Mouse (Mus musculus) CH12.LX (cell line): ENCODE data around the gene Tbx1. TPM values are rescaled to one million over a fixed set of nuclear protein-coding genes. Genes with fewer than 3 reads are reported as not detected.

Source experiments
- DNase-seq: peaks from one replicate; pipeline ENCODE4 v3.0.0-alpha.2; 2013; ENCODE audit errors: extremely low read depth
- H3K27ac ChIP-seq: 2 replicates; pipeline ENCODE4 v1.5.1; 2012; ENCODE audit warnings: low read depth, mild to moderate bottlenecking, control low read depth, moderate library complexity; ENCODE audit not compliant: insufficient read depth
- H3K27me3 ChIP-seq: replicated peaks from 2 replicates; pipeline ENCODE3; 2012; ENCODE audit warnings: inconsistent platforms
- H3K36me3 ChIP-seq, 2 experiments: replicated peaks in 1 of 2; 2 replicates each; pipeline versions ENCODE3 to v1.6.1; 2012; ENCODE audit warnings: inconsistent platforms in 1 of 2, low read length in 1 of 2, mild to moderate bottlenecking in 1 of 2, mixed read lengths in 1 of 2, moderate library complexity in 1 of 2; ENCODE audit not compliant: control insufficient read depth in 1 of 2, insufficient read depth in 1 of 2
- H3K4me1 ChIP-seq, 2 experiments: 2 replicates each; pipeline ENCODE4 v1.6.1; 2012; ENCODE audit warnings: inconsistent platforms in 1 of 2, moderate library complexity in 1 of 2; ENCODE audit not compliant: insufficient read depth in 2 of 2, control insufficient read depth in 1 of 2
- H3K4me2 ChIP-seq: 2 replicates; pipeline ENCODE4 v1.6.1; 2012; ENCODE audit warnings: low read depth, mild to moderate bottlenecking, control low read depth; ENCODE audit not compliant: poor library complexity, insufficient read depth, severe bottlenecking
- H3K4me3 ChIP-seq, 3 experiments: fragments of 150-350 bp in 1 of 3; sonication (generic) in 1 of 3; replicated peaks in 1 of 3; 2 replicates each; pipeline versions ENCODE3 to v1.5.1; 2011 to 2012; ENCODE audit warnings: low read depth in 2 of 3, low read length in 2 of 3, mild to moderate bottlenecking in 2 of 3, moderate library complexity in 2 of 3, control low read depth in 1 of 3, improper control_type of control experiment in 1 of 3, inconsistent platforms in 1 of 3, mixed read lengths in 1 of 3; ENCODE audit not compliant: poor library complexity in 1 of 3
- H3K79me2 ChIP-seq: replicated peaks from 2 replicates; pipeline ENCODE4 v1.6.1; 2012; ENCODE audit warnings: mild to moderate bottlenecking, moderate library complexity; ENCODE audit not compliant: control insufficient read depth, poor library complexity, insufficient read depth, severe bottlenecking; ENCODE audit errors: extremely low read depth
- H3K9ac ChIP-seq: 2 replicates; pipeline ENCODE4 v1.6.1; 2012; ENCODE audit warnings: low read depth, mild to moderate bottlenecking, control low read depth, moderate library complexity; ENCODE audit not compliant: insufficient read depth
- H3K9me3 ChIP-seq: replicated peaks from 2 replicates; pipeline ENCODE3; 2012; ENCODE audit warnings: low read length, inconsistent platforms, mixed read lengths
- CHD1 ChIP-seq: IDR thresholded peaks from 2 replicates; pipeline ENCODE4 v1.6.1; 2012; ENCODE audit warnings: low read depth, low read length, improper control_type of control experiment, inconsistent platforms
- ELF1 ChIP-seq: IDR thresholded peaks from 2 replicates; pipeline ENCODE4 v1.6.1; 2014; ENCODE audit warnings: low read depth, mild to moderate bottlenecking, inconsistent platforms, low read length, improper control_type of control experiment
- GABPA ChIP-seq: IDR thresholded peaks from 2 replicates; pipeline ENCODE4 v1.6.1; 2012; ENCODE audit warnings: low read depth, low read length, improper control_type of control experiment, inconsistent platforms; ENCODE audit not compliant: insufficient replicate concordance
- JUND ChIP-seq: conservative IDR thresholded peaks from 2 replicates; pipeline ENCODE4 v1.6.1; 2011; ENCODE audit warnings: low read depth, low read length, improper control_type of control experiment
- KAT2A ChIP-seq: IDR thresholded peaks from 2 replicates; pipeline ENCODE4 v1.6.1; 2012; ENCODE audit warnings: low read length, improper control_type of control experiment, inconsistent platforms; ENCODE audit not compliant: insufficient replicate concordance
- MAFK ChIP-seq: IDR thresholded peaks from 2 replicates; pipeline ENCODE4 v1.6.1; 2011; ENCODE audit warnings: low read length, improper control_type of control experiment; ENCODE audit not compliant: insufficient replicate concordance
- MAZ ChIP-seq: IDR thresholded peaks from 2 replicates; pipeline ENCODE4 v1.6.1; 2012; ENCODE audit warnings: low read depth, mild to moderate bottlenecking, inconsistent platforms, low read length, improper control_type of control experiment, moderate library complexity
- MXI1 ChIP-seq: IDR thresholded peaks from 2 replicates; pipeline ENCODE4 v1.6.1; 2011; ENCODE audit warnings: mild to moderate bottlenecking, low read depth, low read length, improper control_type of control experiment
- NELFE ChIP-seq: IDR thresholded peaks from 2 replicates; pipeline ENCODE4 v1.6.1; 2011; ENCODE audit warnings: low read depth, low read length, improper control_type of control experiment
- POLR2A ChIP-seq: IDR thresholded peaks from 2 replicates; pipeline ENCODE4 v1.6.1; 2011; ENCODE audit warnings: low read depth, mild to moderate bottlenecking, improper control_type of control experiment, low read length
- POLR2AphosphoS2 ChIP-seq: IDR thresholded peaks from 2 replicates; pipeline ENCODE4 v1.6.1; 2011; ENCODE audit warnings: low read depth, low read length, improper control_type of control experiment
- UBTF ChIP-seq: IDR thresholded peaks from 2 replicates; pipeline ENCODE4 v1.6.1; 2012; ENCODE audit warnings: low read depth, mild to moderate bottlenecking, inconsistent platforms, low read length, improper control_type of control experiment, moderate library complexity
- ZKSCAN1 ChIP-seq: IDR thresholded peaks from 2 replicates; pipeline ENCODE4 v1.6.1; 2012; ENCODE audit warnings: low read depth, inconsistent platforms, low read length, improper control_type of control experiment, borderline replicate concordance
- dilution Hi-C: fragments of 300-500 bp; cut with MboI; formaldehyde crosslinking; loops from 2 replicates; pipeline ENCODE4 v1.14.3; 2020; ENCODE audit warnings: low sequenced_read_pairs; ENCODE audit not compliant: extremely low pct_unique_long_range_greater_than_20kb, extremely low pct_ligation_motif_present
- in situ Hi-C: fragments of 300-500 bp; cut with MboI; formaldehyde crosslinking; loops from 3 replicates; pipeline ENCODE4 v1.14.3; 2019; ENCODE audit warnings: low sequenced_read_pairs, low pct_ligation_motif_present, low pct_unique_long_range_greater_than_20kb, mixed read lengths
- polyA plus RNA-seq: library from polyadenylated mRNA; unstranded; fragments of >175 nt; gene quantifications from 2 replicates; pipeline ENCODE4 v1.2.1, GENCODE M21; 2012; ENCODE audit warnings: low read depth; ENCODE audit not compliant: insufficient read length
- total RNA-seq, 2 experiments: library from RNA; depleted of rRNA; stranded (reverse); fragments of 300-350 nt in 1 of 2; fragments of >200 nt in 1 of 2; gene quantifications; 2 replicates each; pipeline ENCODE4 v1.2.3; 2012 to 2014

Gene Tbx1
- total and polyA plus RNA-seq, 3 experiments: 0.04 TPM; not detected in 2

- Histone ChIP-seq H3K9ac (no peak overlapping the region), H3K27me3 (peaks cover 98% of the 10 kb centered on the region), H3K4me1 (peaks cover 5 to 28% of the 10 kb centered on the region in 2 experiments; a peak in 3 of 4 replicates), H3K36me3 (no peaks in the 10 kb centered on the region), H3K4me3 (no peak overlapping the region), H3K79me2 (no peaks in the 10 kb centered on the region), H3K4me2 (no peak overlapping the region; the same call in 1 of the 2 replicates), H3K27ac (no peak overlapping the region), H3K9me3 (no peaks in the 10 kb centered on the region)
- no peak for TF ChIP-seq MAZ
- TF ChIP-seq MXI1: no peak
- no peak for TF ChIP-seq CHD1
- TF ChIP-seq UBTF: no peak
- no peak for TF ChIP-seq JUND
- TF ChIP-seq POLR2AphosphoS2: no peak
- TF ChIP-seq ZKSCAN1: no peak
- TF ChIP-seq POLR2A: no peak
- no peak for TF ChIP-seq ELF1
- no peak for TF ChIP-seq GABPA
- no peak for TF ChIP-seq KAT2A
- TF ChIP-seq MAFK: no peak
- no peak for TF ChIP-seq NELFE
- DNase-seq: no peak
- in situ Hi-C loops (no loop called here), dilution Hi-C loops (no loop called here)
Observed at GRCm38 (mm10) chr16:18628206-18628947, 37.9 kb upstream of the Tbx1 start.

GRCm38 (mm10) chr16:18627163-18627562, 36.7 kb upstream of the Tbx1 start:
- Histone ChIP-seq H3K79me2 (no peaks in the 10 kb centered on the region), H3K4me1 (peaks cover 5 to 28% of the 10 kb centered on the region in 2 experiments; a peak in 3 of 4 replicates), H3K27me3 (peaks cover 96% of the 10 kb centered on the region), H3K4me3 (no peak overlapping the region), H3K36me3 (no peaks in the 10 kb centered on the region), H3K27ac (no peak overlapping the region), H3K4me2 (no peak overlapping the region), H3K9me3 (no peaks in the 10 kb centered on the region), H3K9ac (no peak overlapping the region)
- no peak for TF ChIP-seq POLR2A
- in situ Hi-C loops (no loop called here), dilution Hi-C loops (no loop called here)
- no peak for DNase-seq
